Mouse (Mus musculus): ENCODE data around the gene Bglap2. TPM values are rescaled to one million over a fixed set of nuclear protein-coding genes. Genes with fewer than 3 reads are reported as not detected.
"Not testable (repeated sequence)": the region's sequence is repeated elsewhere in the genome, so short reads cannot be mapped to it uniquely, and the experiment has no call there.

Gene Bglap2
- total RNA-seq, 2 experiments from 2014 or later: not detected

DNA sequence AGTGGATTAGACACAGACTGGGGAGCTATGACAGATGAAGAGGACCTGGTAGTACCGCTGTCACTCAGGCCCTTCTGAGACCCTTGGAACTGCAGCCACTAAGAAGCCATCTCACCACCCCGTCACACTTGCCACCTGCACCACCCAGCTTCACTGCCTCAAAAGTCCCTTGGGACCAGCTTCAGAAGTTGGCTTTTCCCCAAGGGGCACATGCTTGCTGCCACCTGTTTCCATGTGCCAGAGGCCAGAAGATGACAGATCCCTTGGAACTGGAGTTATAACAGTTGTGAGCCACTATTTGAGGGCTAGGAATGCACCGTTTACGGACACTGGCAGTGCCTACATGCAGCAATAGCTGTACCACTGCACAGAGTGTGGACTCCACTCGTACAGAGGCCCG, 16.8 kb upstream of the Bglap2 start:
- no peak for ATAC-seq (replicated peaks; ENCODE audit: low FRiP score, poor library complexity, severe bottlenecking)

DNA sequence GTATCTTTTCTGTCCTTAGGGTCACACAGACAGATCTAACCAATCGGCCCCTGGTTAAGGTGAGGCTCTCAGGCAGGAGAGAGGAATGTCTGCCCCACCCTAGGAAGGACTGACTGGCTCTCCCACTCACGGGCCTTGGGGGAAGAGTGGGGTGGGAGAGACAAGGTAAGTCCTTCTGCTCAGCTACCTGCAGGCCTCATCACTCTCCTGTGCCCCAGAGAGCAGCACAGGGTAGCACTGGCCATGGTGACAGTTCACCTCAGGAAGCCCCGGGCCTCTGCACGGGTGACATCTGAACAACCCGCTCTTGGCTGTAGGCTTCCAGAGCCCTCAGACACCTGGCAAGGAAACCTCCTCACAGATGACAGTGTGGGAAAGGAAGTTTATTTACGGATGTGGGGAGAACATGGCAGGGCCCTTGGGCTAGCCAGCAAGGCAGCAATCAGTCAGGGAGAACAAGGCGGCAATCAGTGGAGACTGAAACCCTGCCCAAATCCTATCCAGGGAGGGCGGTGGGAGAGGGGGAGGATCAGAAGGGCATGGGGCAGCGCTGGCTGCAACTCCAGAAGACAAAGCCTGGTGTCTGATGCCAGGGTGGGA, 15.4 kb upstream of the Bglap2 start:
- no peak for ATAC-seq (replicated peaks; ENCODE audit: low FRiP score, poor library complexity, severe bottlenecking)

GRCm38 (mm10) chr3:88384364-88384763, 5.9 kb upstream of the Bglap2 start, which contains the start of gene Bglap:
Gene Bglap (minus strand): TSS chr3:88384464.
- ATAC-seq (replicated peaks; ENCODE audit: low FRiP score, poor library complexity, severe bottlenecking): no peak

GRCm38 (mm10) chr3:88382383-88382782, 3.9 kb upstream of the Bglap2 start:
- ATAC-seq (replicated peaks; ENCODE audit: low FRiP score, poor library complexity, severe bottlenecking): not testable (repeated sequence)

- peak; percentile 79 for ATAC-seq (replicated peaks; ENCODE audit: low FRiP score, poor library complexity, severe bottlenecking)
These were observed 3.2 kb upstream of the Bglap2 start for GRCm38 (mm10) chr3:88381389-88382315.

DNA sequence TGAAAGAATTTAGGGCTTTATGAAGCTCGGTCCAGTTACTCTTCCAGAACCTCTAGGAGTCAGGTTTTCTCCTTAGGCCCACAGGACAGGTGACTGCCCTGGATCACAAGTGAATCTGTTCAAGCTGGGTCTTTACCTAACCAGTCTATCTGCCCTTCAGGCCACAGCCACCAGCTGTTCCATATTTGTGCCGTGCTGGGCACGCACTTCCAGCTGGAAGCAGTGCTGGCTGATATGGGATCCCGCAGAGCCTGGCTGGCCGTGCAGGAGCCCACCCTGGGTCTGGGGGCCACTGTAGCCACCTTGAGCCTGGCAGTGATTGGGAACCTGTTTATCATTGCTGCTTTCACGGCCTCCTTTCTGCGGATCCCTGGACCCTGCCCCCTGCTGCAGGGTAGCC, 1.9 kb downstream of the Bglap2 start:
- ATAC-seq (replicated peaks; ENCODE audit: low FRiP score, poor library complexity, severe bottlenecking): 0 out of 2 replicates have a peak, but pooled peaks have one; percentile 16

- ATAC-seq (replicated peaks; ENCODE audit: low FRiP score, poor library complexity, severe bottlenecking): peak; percentile 73
These were observed 2.5 kb downstream of the Bglap2 start for GRCm38 (mm10) chr3:88375750-88376626.

DNA sequence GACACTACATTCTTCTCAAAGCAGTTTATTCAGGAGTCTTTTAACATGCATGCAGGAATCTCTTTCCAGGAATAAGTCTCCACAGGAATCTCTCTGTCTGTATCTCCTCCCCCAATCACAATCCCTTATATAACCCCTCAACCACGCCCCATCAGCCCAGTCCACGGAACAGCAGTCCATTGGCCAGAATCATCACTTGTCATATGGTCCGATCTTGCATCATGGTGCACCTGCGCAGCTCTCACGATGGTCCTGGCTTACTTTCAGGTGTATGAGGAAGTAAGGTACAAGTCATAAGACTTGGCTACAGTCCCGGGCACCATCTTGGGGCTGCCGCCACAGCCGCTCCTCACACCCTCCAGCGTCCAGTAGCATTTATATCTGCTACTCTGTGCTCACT, 5.9 kb downstream of the Bglap2 start, which contains the start of gene Bglap3:
TSS of gene Bglap3 (minus strand) at position 101 of the 400 bp plus-strand sequence.
- ATAC-seq (replicated peaks; ENCODE audit: low FRiP score, poor library complexity, severe bottlenecking): not testable (repeated sequence)

GRCm38 (mm10) chr3:88368511-88368910, 10.0 kb downstream of the Bglap2 start:
- not testable (repeated sequence) for ATAC-seq (replicated peaks; ENCODE audit: low FRiP score, poor library complexity, severe bottlenecking)

GRCm38 (mm10) chr3:88367517-88367916, 11.0 kb downstream of the Bglap2 start:
- ATAC-seq (replicated peaks; ENCODE audit: low FRiP score, poor library complexity, severe bottlenecking): not testable (repeated sequence)

DNA sequence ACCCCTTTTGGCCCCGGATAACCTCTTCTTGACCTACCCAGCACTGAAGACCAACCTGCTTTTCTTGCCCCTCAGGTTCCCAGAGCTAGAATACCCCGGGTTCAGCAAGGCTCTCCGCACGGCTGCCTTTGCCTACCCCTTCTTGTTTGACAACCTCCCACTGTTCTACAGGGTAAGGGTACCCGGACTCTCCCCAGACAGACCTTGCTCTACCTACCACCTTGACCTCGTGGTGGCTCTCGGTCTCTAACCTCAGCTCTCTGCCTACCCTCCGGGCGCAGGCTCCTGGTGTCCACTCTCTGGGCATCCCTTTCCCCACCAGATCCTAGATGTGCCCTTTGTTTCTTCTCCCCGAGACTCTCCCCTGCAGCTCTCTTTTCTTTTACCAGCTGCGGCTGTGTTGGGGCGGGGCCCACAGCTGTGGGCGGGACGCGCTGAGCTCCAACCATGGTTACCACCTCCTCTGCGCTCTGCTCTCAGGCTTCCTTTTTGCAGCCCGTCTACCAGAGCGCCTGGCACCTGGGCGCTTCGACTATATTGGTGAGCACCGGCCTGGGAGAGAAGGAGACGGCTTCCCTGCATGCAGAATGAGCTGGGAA, 11.6 kb downstream of the Bglap2 start:
- peak; percentile 67; the same call in 1 of the 2 replicates for ATAC-seq (replicated peaks; ENCODE audit: low FRiP score, poor library complexity, severe bottlenecking)

DNA sequence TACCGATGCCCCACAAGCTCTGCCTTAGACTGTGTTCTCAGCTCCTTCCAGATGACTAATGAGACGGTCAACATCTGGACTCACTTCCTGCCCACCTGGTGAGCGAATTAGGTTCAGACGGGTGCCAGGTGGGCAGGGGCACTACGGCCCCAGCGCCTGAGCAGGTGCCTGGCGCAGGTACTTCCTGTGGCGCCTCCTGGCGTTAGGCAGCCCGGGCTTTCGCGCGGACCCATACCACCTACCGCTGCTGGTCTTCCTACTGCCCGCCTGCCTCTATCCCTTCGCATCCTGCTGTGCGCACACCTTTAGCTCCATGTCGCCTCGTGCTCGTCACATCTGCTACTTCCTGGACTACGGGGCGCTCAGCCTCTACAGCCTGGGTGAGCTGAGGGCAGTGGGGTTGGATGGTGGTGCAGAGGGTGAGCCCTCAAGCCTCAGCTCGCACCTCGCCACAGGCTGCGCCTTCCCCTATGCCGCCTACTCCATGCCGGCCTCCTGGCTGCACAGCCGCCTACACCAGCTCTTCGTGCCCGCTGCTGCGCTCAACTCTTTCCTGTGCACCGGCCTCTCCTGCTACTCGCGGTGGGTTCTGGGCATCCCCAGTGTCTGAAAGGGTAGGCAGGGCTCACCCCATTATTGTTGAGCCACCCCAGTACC, 12.7 kb downstream of the Bglap2 start:
- ATAC-seq (replicated peaks; ENCODE audit: low FRiP score, poor library complexity, severe bottlenecking): no peak

- ATAC-seq (replicated peaks; ENCODE audit: low FRiP score, poor library complexity, severe bottlenecking): peak; percentile 44
These were observed 14.2 kb downstream of the Bglap2 start, which contains the start of gene Paqr6 for GRCm38 (mm10) chr3:88364337-88364736. Gene Paqr6 (plus strand): TSS chr3:88364584.

- peak; percentile 72 for ATAC-seq (replicated peaks; ENCODE audit: low FRiP score, poor library complexity, severe bottlenecking)
These were observed 14.8 kb downstream of the Bglap2 start for GRCm38 (mm10) chr3:88363700-88364099.

DNA sequence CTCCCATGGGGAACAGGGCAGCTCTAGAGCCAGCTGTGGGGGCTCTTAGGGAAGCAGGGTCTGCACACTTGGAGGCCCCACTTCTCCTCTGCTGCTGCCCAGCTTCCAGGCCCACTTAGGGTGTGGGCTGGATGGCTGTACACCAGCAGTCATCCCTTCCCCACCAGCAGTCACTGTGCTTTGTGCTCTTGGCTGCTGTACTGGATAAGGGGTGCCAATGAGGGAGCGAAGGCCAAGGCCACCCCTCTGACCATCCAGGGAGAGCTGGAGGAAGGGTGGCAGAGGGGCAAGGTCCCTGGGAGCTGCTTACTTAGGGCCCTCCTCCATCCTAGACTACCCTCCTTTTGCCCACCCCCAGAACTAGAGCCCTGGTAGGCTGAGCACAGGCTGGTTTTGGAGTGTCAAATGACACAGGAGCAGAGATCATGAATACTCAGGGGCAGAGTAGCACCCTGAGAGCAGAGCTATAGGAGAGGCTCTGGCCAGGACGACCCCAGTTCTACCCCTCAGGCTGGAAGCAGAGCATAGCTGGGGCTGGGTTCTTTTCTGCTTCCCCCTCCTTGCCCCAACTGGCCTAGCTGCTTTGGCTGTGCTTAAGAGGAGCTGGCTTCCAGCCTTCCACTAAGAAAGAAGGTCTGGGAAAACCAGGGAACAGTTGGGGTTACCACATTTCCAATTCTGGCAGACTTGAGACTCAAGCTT, 16.7 kb downstream of the Bglap2 start:
- no peak for ATAC-seq (replicated peaks; ENCODE audit: low FRiP score, poor library complexity, severe bottlenecking)

GRCm38 (mm10) chr3:88361096-88361495, 17.4 kb downstream of the Bglap2 start:
- ATAC-seq (replicated peaks; ENCODE audit: low FRiP score, poor library complexity, severe bottlenecking): no peak

- ATAC-seq (replicated peaks; ENCODE audit: low FRiP score, poor library complexity, severe bottlenecking): no peak
These were observed 18.5 kb downstream of the Bglap2 start for GRCm38 (mm10) chr3:88359989-88360388.

DNA sequence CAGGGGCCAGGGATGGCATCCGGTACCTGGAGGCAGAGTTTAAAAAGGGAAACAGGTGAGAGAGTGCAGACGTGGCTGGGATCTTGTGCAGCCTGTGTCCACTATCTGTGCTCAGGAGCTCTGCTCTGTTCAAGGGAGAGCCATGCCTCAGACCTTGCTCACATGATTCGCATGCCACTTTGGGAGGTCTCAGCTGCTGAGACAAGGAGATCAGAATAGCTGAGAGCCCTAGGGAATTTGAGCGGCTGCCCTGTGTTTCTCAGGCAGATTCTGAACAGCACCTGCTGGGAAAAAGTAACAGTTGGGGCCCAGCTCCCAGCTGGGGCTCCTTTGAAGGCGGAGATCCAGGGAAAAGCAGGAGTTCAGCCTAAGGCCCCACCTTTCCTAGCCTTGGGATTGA, 18.9 kb downstream of the Bglap2 start:
- no peak for ATAC-seq (replicated peaks; ENCODE audit: low FRiP score, poor library complexity, severe bottlenecking)

All from erythroid progenitor cell, adult 5-6 weeks (primary cell).